Mouse (Mus musculus): ENCODE measurements around the gene Neurog1.

Gene Neurog1

DNA sequence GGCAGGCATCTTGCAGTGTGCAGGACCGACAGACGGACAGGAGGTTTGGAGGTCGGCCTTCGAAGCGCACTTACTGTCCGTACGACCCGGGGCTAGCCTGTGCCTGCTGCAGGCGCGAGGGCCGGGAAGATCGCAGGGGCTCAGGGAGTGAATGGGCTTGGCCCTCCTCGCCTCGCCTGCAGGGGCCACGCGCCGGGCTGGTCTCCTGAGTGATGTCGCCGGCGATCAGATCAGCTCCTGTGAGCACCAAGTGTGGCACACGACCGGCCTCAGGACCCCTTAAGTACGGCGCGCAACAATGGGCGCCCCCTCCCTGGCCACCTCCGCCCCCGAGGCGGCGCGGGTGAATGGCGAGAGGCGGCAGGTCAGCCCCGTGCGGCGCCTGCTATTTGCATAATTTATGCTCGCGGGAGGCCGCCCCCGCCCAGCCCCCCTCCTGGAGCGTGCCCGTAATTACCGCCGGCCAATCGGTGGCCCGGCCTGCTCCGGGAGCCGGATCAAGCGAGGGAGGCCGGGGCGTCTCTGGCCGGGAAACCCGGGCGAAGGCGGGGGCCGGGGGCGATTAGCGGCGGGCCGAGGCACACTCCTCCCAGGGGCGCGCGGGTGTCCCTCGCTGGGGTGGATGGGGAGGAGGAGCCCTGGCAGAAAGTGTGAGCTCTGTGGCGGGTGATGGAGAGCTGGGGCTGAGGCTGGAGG, at the start of gene Neurog1:
Neurog1 (minus strand) TSS at position 240 of the 696 bp plus-strand sequence.
- DNase-seq, result no peak

DNA sequence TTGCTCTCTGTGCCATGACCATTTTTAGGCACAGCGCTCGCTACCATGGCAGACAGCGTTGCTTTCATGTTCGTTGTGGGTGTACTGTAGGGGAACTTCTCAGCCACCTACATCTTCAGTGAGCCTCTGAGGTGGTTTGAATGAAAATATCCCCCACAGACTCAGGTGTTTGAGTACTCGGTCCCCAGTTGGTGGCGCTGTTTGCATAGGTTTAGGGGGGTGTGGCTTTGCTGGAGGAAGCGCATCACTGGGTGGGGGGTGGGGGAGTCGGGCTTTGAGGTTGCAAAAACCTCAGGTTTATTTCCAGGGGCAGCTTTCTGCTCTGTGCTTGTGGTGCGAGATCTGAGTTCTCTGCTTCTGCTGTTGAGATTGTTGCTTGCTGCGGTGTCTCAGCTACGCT, 47.4 kb upstream of the Neurog1 start:
- no peak for DNase-seq

DNA sequence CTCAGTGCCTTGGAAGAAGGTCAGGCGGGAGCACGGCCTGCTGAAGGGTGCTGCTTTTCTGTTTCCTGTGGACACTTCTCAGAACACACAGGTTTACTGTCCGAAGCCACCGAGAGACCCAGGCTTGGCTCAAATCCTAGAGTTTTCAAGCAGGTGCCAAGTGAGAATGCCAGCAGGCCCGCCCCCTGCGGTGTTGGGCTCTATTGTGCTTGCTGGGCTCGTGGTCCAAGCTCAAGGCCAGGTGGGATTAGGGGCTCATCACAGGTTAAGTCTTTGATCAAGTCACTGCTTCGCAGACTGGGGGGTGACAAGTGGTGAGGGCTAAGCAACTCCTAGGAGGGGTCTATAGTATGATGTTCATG, 44.7 kb upstream of the Neurog1 start:
- no peak for DNase-seq

DNA sequence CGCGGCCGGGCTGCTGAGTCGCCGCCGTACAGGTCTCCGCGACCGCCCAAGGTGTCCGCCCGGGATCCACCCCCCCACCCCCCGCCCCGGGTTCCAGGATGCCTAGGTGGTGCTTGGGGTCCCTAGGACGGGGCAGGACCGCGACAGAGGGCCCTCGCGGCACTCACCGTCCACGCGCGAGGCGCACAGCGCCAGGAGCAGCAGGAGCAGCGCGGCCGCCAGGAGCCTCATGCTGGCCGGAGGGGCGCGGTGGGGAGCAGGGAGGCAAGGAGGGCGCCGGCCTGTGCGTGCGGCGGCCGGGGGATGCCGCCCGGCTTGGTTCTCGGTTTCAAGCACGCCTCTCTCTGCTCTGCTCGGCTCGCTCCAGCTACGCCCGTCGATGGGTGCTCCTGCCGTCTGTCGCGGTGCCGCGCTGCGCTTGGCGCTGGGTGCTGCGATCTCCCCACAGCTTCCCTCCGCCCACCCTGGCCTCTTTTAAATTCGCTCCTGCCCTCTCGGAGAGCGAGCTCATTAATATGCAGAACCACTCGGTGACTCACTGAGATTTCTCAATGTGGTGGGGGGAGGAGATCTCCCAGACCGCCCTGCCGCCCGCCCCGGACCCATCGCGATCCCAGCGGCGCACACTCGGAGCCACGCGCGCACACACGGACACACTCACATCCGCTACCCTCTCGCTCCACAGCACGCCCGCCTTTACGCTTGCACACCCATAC, 44.1 kb upstream of the Neurog1 start, which contains the start of gene Cxcl14:
Cxcl14 (minus strand) TSS at position 609 of the 716 bp plus-strand sequence.
- DNase-seq, result no peak

DNA sequence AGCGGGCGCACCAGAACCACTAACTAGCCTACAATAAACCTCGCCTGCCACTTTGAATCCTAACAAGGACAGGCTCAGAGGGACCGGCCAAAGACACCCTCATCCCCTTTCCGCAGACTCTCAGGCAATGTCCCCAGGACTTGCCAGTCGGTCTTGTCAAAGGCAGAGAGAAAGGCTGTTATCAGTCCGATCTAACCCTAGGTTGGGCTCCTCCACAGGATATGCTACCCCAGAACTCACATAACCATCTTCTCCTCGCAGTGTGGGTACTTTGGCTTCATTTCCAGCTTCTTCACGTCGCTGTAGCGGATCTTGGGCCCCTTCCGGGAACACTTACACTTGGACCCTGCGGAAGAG, 43.6 kb upstream of the Neurog1 start:
- no peak for DNase-seq

DNA sequence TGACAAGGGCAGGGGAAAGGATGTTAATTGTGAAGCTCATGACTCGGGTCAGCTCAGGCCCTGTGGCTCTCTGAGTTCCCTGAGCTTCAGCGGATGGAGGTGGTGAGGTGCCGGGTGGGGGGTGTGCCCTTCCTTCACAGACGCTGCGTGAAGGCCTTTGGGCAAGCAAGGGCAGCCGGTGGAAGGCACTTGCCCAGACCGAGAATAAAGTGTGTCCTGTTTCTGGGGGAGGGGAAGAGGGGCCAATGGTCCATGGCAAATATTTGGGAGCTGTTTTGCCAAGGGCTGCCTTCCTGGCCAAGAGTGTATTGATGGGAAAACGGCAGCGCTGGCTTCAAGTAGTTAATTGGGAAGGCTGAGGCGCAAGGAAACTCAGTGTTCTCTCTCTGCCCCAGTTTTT, 42.9 kb upstream of the Neurog1 start:
- no peak for DNase-seq

DNA sequence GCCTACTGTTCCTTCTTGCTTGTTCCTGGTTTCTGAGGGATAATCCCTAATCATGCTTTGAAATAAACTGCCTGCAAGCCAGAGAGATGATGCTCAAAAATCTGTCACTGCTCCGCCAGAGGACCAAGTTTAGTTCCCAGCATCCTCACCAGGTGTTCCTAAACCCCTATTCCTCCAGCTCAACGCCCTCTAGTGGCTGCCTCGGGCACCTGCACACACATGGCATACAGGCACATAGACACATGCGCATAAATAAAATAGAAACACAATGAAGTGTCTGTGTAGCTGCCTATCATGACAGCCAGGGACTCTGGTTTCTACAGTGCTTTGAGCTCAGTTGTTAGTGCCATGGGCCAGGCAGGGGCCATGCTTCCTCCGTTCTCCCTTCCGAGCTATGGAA, 38.0 kb upstream of the Neurog1 start:
- DNase-seq, result no peak

DNA sequence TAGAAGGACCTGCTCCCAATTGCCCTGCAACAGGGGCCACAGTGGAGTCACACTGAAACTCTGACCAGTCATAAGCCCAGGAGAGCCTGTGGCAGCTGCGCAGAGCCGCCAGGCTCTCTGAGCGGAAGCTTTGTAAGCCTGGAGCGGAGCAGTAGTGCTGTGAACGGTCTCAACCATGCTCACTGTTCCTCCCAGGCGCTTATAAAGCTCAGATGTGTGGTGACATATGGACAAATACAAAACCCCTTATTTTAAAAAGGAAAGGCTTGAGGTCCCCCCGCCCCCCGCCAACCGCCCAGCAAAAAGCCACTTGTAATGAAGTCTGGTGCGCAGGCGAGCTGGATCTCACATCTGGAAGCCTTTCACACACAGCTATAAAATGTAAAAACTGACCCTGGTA, 37.3 kb upstream of the Neurog1 start:
- no peak for DNase-seq

DNA sequence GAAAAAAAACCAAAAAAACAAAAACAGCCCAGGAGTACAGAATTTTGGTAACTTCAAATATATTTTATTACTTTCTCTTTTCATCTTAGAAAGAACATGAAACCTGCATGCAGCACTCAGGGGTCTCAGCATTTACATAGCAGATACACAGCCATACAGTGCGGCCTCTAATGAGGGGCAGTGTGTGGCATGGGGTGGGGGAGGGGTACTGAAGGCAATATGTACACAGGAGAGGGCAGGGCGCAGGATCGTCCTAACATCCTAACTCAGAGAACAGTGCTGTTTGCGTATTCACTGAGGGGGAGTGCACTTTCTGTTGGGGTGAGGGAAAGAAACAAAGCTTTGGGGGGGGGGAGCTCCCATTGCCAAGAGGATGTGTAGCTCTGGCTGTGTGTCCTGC, 36.6 kb upstream of the Neurog1 start:
- DNase-seq, result no peak

DNA sequence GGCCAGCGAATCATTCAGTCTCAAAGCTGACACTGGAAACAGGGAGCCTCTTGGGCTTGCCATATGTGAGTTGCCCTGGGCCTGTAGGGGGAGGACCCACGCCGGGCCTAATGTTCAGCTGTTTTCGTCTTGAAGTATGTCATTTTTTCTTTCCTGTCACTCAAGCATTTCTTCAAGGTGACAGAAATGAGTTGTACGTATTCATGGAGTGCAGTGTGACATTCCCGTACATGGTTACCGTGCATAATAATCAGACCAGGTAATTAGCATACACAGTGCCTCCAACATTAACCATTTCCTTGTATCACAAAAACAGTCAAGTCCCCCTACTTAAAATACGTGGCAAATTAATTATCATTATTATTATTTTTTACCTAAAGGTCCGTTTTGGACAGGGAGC, 35.1 kb upstream of the Neurog1 start:
- no peak for DNase-seq

DNA sequence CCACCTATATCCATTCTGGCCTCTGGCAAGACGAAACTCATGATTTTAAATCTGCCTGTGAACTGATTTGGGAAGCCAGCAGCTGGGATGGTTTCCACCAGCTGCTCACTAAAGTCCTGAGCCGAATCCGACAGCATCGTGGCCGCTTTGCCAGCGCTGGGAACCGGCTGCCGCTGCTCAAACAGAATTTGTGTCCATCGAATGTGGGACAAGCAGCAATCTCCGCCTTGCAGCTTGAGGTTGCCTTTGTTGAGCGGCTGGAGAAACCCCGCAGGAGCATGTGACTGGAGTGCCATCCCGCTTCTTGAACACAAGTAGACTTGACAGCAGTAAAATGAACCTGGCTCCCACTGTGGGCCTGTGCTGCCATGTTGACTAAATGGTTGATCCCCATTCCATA, 31.4 kb upstream of the Neurog1 start:
- DNase-seq, result no peak

DNA sequence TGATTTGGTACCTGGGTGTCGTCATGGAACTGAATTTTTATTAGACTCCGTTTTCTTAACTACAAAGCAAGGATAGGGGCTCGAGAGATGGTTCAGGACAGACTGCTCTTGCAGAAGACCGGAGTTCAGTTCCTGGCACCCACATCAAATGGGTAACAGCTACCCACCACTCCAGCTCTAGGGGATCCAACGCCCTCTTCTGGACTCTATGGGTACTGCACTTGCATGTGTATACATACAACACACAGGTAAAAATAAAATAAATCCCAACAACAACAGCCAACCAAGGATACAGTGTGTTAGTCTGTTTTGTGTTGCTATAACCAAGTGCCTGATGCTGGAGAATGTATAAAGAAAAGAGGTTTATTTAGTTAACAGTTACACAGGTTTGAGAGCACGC, 28.4 kb upstream of the Neurog1 start:
- DNase-seq, result no peak

DNA sequence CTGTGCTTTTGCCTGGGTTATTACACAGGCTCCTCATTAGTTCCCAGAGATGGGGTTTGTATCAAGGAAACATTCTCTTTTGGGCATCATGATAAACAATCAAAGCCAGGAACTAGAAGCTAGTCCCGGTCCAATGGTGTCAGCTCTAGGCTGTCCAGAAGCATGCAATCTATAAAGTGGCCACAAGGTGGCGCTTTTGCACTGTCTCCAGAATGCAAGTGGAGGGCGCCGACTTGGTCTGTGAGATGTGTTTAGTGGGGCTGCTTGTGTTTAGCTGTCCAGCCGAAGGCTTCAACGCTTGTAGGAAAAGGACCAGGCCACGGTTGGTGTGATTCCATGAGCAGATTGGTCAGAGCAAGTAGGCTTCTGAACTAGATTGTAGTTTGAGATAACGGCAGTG, 27.5 kb upstream of the Neurog1 start:
- DNase-seq, result peak; percentile 67

DNA sequence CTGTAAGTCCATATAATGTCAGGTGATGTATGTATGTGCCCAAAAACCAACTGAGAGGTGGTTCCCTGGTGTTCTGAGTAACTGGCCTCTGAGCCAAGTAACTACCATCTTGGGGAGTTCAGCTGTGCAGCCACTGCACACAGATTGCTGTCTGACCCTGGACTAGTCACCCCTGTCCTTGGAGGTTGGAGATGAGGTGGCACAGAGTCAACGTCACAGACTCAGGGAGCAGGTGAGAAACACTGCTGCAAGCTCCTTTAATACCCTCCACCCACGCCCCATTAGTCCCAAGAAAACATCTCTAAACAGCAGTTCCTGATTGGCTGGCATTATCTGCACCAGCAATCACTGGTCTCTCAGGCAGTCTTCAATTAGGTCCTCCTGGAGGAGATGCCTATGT, 23.2 kb upstream of the Neurog1 start:
- no peak for DNase-seq

DNA sequence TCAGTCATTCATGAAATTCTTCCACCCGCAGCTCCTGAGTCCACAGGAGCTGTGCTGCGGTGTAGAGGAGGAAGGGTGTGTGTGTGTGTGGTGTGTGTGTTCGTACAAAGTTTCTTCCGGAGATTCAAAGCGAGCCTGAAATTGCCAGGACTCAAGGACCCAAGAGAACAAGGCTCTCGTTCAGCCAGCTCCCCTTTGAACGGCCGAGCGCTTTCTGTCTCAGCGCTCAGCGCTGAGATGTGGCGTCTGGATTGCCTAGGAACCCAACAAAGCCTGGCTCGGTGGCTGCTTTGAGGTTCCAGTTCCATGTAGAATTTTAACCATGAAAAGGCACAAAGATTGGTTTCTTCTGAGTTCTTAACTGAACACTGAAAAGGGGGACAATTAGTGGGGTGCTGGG, 18.2 kb upstream of the Neurog1 start:
- no peak for DNase-seq

DNA sequence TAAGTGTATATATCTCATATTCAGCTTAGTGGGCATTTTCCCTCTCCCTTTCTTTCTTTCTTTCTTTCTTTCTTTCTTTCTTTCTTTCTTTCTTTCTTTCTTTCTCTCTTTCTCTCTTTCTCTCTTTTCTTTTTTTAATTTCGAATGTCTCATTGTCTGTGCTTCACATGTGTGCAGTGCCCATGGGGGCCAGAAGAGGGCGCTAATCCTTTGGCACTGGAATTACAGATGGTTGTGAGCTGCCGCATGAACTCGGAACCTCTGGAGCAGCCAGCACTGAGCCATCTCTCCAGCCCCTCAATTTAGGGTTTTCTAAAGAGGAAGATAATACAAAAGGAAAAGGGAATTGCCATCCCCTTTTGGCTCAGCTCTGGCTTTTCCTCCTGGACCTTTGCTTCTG, 15.4 kb upstream of the Neurog1 start:
- DNase-seq, result no peak

DNA sequence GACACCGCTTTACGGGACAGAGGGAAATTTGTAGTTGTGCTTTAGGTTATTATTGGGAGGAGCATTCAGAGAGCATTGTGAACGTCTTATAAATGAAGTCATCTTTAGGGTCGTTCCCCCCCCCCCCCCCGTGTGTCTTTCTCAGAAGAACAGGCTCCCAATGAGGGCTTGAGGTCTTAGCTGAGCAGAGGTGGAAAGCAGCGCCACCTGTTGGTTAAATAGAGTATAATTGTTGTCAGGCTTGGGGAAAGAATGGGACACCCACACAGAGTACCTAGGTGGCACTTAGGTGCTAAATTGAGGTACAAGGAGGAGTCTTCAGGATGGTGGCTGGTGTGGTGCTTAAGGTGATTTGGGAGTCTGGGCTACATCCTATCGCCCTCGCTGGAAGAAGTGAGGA, 14.5 kb upstream of the Neurog1 start:
- DNase-seq, result peak; percentile 36

DNA sequence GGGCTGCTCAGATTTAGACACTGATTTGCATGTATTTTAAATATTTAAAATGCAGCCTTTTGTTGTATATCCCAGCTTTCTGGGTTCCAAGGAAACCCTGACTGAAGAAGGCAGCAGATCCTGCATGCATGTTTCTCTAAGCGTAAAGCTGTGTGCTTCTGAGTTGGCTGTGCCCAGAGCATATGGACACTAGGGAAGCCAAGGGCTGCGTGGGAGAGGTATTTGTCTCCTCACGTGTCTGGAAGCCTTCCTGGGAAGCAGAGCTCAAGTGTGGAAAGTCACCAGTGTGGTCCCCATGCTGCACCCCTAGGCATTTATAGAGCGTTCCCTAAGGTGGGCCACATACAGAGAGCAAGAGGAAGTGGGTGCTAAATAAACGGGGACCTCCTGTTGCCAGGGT, 13.7 kb upstream of the Neurog1 start:
- no peak for DNase-seq

DNA sequence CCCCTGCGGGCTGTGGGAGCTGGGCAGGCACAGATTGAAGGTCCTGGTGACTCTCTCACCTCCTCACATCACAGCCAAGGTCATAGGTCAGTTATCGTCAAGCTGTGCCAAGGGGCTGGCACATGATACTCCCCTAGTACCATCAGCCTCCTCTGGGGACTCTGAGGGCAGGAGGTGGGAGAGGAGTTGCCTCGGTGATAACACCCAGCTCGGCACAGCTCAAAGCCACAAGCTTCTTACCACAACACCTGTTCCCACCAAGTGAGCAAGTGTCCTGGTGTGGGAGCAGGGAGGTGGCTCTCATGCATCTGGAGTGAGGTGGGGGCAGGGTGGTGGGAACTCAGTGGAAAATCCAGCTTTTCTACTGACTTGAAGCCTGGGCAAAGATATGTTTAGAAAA, 10.3 kb upstream of the Neurog1 start:
- DNase-seq, result peak; percentile 19

DNA sequence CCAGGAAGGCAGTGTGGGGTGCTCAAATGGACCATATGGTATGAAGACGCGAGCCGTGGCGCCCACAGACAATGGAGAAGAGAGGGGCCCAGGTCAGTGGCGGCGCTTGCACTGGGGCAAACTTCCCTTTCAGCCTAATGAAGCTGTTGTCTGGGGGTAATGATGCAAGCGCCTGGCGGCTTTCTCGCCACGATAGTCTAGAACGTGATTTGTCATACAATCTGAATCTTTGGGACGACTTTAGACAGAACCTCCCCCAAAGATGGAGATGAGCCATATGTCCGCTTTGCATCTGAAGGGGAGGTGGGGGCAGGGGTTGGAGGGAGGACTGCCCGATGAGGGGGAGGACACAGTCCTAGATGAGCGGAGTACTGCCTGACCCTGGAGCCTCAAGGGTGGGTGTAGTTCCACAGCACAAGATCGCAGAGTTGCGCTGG, 8.4 kb upstream of the Neurog1 start:
- DNase-seq, result no peak

DNA sequence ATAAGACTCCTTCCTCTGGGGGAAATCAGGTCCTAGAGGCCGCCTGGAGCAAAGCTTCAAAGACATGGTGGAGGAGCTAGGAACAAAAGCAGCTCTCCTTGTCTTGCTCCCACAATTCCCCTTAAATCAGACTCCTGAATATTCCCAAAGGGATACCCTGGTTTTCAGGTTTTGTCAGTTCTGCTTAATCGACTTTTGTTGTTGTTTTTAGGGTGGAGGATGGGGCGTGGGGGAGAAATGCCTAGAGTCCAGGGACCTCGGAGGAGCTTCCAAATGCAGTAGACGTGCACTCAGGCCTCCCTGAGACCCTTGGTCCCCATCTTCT, 7.9 kb upstream of the Neurog1 start:
- DNase-seq, result no peak

DNA sequence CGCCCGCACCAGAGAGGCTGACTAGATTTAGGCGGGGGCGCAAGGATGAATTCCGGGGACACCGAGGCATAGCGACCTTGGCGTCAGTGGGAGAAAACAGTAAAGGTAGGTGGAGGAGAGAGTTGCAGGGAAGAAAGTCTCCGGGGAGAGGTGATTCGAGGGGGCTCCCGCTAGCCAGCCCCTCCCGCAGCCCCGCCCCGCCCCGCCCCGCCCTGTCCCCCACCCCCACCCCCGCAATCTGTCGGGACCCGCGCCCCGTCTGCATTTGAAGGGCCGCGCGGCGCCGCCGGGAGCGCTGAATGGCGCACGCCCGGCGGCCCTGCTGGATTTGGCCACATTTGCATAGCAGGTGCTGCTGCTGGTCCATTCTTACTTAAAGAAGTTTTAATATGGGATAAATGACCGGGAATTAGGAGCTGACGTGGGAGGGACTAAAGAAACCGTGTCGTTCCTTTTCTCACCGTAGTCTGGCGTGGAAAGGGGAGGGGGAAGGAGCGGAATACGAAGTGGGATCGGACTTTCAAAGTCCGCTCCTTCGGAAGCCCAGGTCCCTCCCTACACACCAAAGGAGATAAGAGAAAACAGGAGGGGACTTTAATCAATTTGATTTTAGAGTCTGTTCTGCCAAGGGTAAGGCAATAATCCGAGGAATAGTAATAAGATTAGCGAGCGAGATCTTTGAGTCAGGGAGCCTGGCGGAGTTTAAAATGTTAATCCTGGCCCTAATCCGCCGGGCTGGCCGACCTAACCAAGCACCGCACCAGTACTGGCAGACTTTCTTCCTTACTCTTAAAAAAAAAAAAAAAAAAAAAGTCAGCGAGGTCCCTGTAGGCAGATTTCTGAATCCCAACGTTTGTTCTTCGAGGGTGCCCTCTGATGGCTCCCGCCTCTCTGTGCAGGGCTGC, 7.3 kb upstream of the Neurog1 start:
- no peak for DNase-seq

DNA sequence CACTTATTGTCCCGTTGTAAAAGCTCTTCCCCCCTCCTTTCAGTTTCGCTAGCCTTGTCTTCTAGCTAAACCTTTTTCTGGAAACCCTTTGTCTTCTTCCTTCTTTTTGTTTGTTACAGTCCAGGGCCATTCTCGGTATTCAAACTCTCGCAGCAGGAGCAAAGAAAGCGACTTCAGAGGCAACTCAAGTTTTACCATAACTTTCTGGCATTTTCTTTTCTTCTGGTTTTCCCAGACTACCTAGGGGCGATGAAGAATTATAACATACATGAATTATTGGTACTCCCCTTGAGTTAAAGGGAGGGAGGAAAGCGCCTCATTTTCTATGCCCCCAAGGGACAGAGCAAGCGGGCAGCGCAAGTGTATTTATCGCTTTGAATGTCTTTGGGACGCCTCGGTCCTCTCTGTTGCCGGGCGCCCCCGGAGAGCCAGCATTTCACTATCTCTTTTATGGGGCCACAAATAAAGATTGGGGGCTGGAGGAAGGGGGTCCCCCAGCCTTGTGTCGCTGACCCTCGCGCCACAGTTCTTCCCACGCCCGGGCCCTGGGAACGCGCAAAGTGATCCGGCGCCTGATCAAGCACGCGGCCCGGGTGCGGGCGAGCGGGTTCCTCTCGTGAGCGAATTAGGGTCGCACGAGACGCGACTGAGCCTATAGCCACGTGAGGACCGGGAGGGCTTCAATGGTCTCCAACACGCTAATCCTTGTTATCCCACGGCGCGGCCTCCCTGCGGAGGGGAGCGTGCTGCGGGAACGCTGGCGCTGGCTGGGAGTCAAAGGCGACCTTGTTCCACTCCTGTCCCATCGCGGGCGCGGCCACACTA, 6.4 kb upstream of the Neurog1 start:
- DNase-seq, result no peak
